Mouse (Mus musculus): ENCODE data around the gene Lrwd1. TPM values are rescaled to one million over a fixed set of nuclear protein-coding genes. Genes with fewer than 3 reads are reported as not detected.
"Not testable (repeated sequence)": the region's sequence is repeated elsewhere in the genome, so short reads cannot be mapped to it uniquely, and the experiment has no call there.

The Lrwd1 gene
- total and polyA plus RNA-seq, 3 experiments, result 52.2 to 62.1 (median 54.3) TPM

- Histone ChIP-seq H3K36me3 (replicated peaks in 1 of 2; ENCODE audit: control insufficient read depth in 1 of 2, insufficient read depth in 1 of 2, low read length in 1 of 2) (peaks cover 7 to 32% of the 10 kb centered on the region in 2 experiments), H3K9me3 (replicated peaks; ENCODE audit: low read length) (peaks cover 3% of the 10 kb centered on the region), H3K4me3 (replicated peaks in 1 of 3; ENCODE audit: low read depth in 2 of 3, low read length in 2 of 3, poor library complexity in 1 of 3) (no peak overlapping the region), H3K27ac (ENCODE audit: insufficient read depth, low read depth) (no peak overlapping the region), H3K4me2 (ENCODE audit: insufficient read depth, low read depth, poor library complexity, severe bottlenecking) (no peak overlapping the region), H3K79me2 (replicated peaks; ENCODE audit: control insufficient read depth, extremely low read depth, insufficient read depth, poor library complexity, severe bottlenecking) (no peaks in the 10 kb centered on the region), H3K4me1 (ENCODE audit: control insufficient read depth in 1 of 2, insufficient read depth in 2 of 2) (peaks cover 4% of the 10 kb centered on the region in 2 experiments; a peak in 3 of 4 replicates), H3K27me3 (replicated peaks) (no peaks in the 10 kb centered on the region), H3K9ac (ENCODE audit: insufficient read depth, low read depth) (no peak overlapping the region)
- DNase-seq (ENCODE audit: extremely low read depth), result no peak
- no peak for TF ChIP-seq RAD21 (IDR thresholded peaks at IDR 0.05; ENCODE audit: low read depth, low read length)
- TF ChIP-seq JUND (conservative IDR thresholded peaks at IDR 0.05; ENCODE audit: low read depth, low read length), result no peak
- TF ChIP-seq RCOR1 (conservative IDR thresholded peaks at IDR 0.05; ENCODE audit: low read depth, low read length), result no peak
- dilution Hi-C loops (cut with MboI; ENCODE audit: extremely low pct_ligation_motif_present, extremely low pct_unique_long_range_greater_than_20kb, low sequenced_read_pairs), result no loop called here
- in situ Hi-C loops (cut with MboI; ENCODE audit: low pct_ligation_motif_present, low pct_unique_long_range_greater_than_20kb, low sequenced_read_pairs), result no loop called here
These were observed 19.5 kb upstream of the Lrwd1 start for GRCm38 (mm10) chr5:136155399-136155798.

GRCm38 (mm10) chr5:136152365-136152764, 16.5 kb upstream of the Lrwd1 start:
- no peak overlapping the region for H3K4me2 ChIP-seq (ENCODE audit: insufficient read depth, low read depth, poor library complexity, severe bottlenecking)
- TF ChIP-seq CTCF (conservative IDR thresholded peaks at IDR 0.05 in 1 of 2, IDR thresholded peaks at IDR 0.05 in 1 of 2; ENCODE audit: low read depth in 2 of 2, low read length in 2 of 2) (no peak), PAX5 (IDR thresholded peaks at IDR 0.05; ENCODE audit: low read length) (no peak), MAX (IDR thresholded peaks at IDR 0.05; ENCODE audit: low read length) (no peak), CHD2 (IDR thresholded peaks at IDR 0.05; ENCODE audit: low read length) (no peak), KAT2A (IDR thresholded peaks at IDR 0.05; ENCODE audit: insufficient replicate concordance, low read length) (no peak), E2F4 (IDR thresholded peaks at IDR 0.05; ENCODE audit: insufficient replicate concordance, low read depth, low read length) (no peak)
- peaks cover 10 to 27% of the 10 kb centered on the region in 2 experiments for H3K4me1 ChIP-seq (ENCODE audit: control insufficient read depth in 1 of 2, insufficient read depth in 2 of 2)
- in situ Hi-C loops (cut with MboI; ENCODE audit: low pct_ligation_motif_present, low pct_unique_long_range_greater_than_20kb, low sequenced_read_pairs), result no loop called here
- no peaks in the 10 kb centered on the region for H3K27me3 ChIP-seq (replicated peaks)
- peaks cover 3 to 28% of the 10 kb centered on the region in 2 experiments for H3K36me3 ChIP-seq (replicated peaks in 1 of 2; ENCODE audit: control insufficient read depth in 1 of 2, insufficient read depth in 1 of 2, low read length in 1 of 2)
- dilution Hi-C loops (cut with MboI; ENCODE audit: extremely low pct_ligation_motif_present, extremely low pct_unique_long_range_greater_than_20kb, low sequenced_read_pairs), result no loop called here
- DNase-seq (ENCODE audit: extremely low read depth), result no peak
- no peak overlapping the region for H3K9ac ChIP-seq (ENCODE audit: insufficient read depth, low read depth)
- H3K79me2 ChIP-seq (replicated peaks; ENCODE audit: control insufficient read depth, extremely low read depth, insufficient read depth, poor library complexity, severe bottlenecking), result no peaks in the 10 kb centered on the region
- no peak overlapping the region for H3K27ac ChIP-seq (ENCODE audit: insufficient read depth, low read depth)
- H3K9me3 ChIP-seq (replicated peaks; ENCODE audit: low read length), result no peaks in the 10 kb centered on the region
- no peak overlapping the region for H3K4me3 ChIP-seq (replicated peaks in 1 of 3; ENCODE audit: low read depth in 2 of 3, low read length in 2 of 3, poor library complexity in 1 of 3)

- dilution Hi-C loops (cut with MboI; ENCODE audit: extremely low pct_ligation_motif_present, extremely low pct_unique_long_range_greater_than_20kb, low sequenced_read_pairs); DNase-seq (ENCODE audit: extremely low read depth); H3K4me2 ChIP-seq (ENCODE audit: insufficient read depth, low read depth, poor library complexity, severe bottlenecking); H3K27me3 ChIP-seq (replicated peaks); H3K79me2 ChIP-seq (replicated peaks; ENCODE audit: control insufficient read depth, extremely low read depth, insufficient read depth, poor library complexity, severe bottlenecking); H3K9ac ChIP-seq (ENCODE audit: insufficient read depth, low read depth); H3K27ac ChIP-seq (ENCODE audit: insufficient read depth, low read depth); in situ Hi-C loops (cut with MboI; ENCODE audit: low pct_ligation_motif_present, low pct_unique_long_range_greater_than_20kb, low sequenced_read_pairs); H3K4me3 ChIP-seq (replicated peaks in 1 of 3; ENCODE audit: low read depth in 2 of 3, low read length in 2 of 3, poor library complexity in 1 of 3); H3K9me3 ChIP-seq (replicated peaks; ENCODE audit: low read length): not testable (repeated sequence)
- Histone ChIP-seq H3K4me1 (ENCODE audit: control insufficient read depth in 1 of 2, insufficient read depth in 2 of 2) (peaks cover 10 to 38% of the 10 kb centered on the region in 2 experiments), H3K36me3 (replicated peaks in 1 of 2; ENCODE audit: control insufficient read depth in 1 of 2, insufficient read depth in 1 of 2, low read length in 1 of 2) (peaks cover 3 to 15% of the 10 kb centered on the region in 2 experiments)
These were observed 13.3 kb upstream of the Lrwd1 start for GRCm38 (mm10) chr5:136149134-136149576.
